In the genomic region with DNA sequence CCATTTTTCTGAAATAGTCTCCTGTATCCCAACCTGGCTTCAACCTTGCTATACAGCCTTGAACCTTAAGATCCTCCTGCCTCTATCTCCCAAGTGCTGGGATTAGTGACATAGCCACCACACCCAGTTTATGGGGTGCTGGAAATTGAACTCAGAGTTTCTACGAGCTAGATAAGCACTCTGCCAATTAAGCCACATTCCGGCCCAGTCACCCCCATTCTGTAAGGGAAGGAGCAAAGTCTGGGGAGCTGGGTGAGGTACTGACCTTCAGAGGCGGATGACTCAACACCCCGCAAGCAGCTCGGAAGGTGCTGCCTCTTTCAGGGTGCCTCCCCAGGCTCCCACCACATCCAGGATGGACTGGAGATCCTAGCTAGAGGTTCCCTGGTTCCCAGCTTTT, we compare ENCODE assay signal across 1 mouse cellular context.
TF ChIP-seq lines count a peak whose summit lies in the region.

No protein-coding gene starts in this region.

TF ChIP-seq in MEL, 35 proteins besides CTCF, POLR2A, EP300 and RAD21:
- TF ChIP-seq SIN3A (IDR thresholded peaks at IDR 0.05; ENCODE audit: low read length) (peak; percentile 29; the same call in 1 of the 2 replicates), TBP (IDR thresholded peaks at IDR 0.05; ENCODE audit: low read depth, low read length) (no peak), UBTF (IDR thresholded peaks at IDR 0.05; ENCODE audit: borderline replicate concordance, insufficient read depth, low read depth, low read length) (no peak), POLR2AphosphoS2 (IDR thresholded peaks at IDR 0.05; ENCODE audit: low read length) (no peak), BHLHE40 (IDR thresholded peaks at IDR 0.05; ENCODE audit: borderline replicate concordance, low read depth, low read length) (no peak), SMC3 (IDR thresholded peaks at IDR 0.05; ENCODE audit: low read depth, low read length) (no peak), RCOR1 (IDR thresholded peaks at IDR 0.05; ENCODE audit: low read depth, low read length) (peak; percentile 48; the same call in 1 of the 2 replicates), ZMIZ1 (IDR thresholded peaks at IDR 0.05; ENCODE audit: low read depth, low read length) (no peak), GATA1 (IDR thresholded peaks at IDR 0.05; ENCODE audit: low read depth, low read length) (peak; percentile 59), USF2 (IDR thresholded peaks at IDR 0.05; ENCODE audit: borderline replicate concordance in 1 of 2, insufficient read depth in 1 of 2, low read depth in 1 of 2, low read length in 2 of 2) (no peak), CHD2 (IDR thresholded peaks at IDR 0.05; ENCODE audit: low read length) (no peak), ELF1 (IDR thresholded peaks at IDR 0.05; ENCODE audit: low read depth, low read length) (no peak), TAL1 (IDR thresholded peaks at IDR 0.05; ENCODE audit: low read length) (no peak), HCFC1 (IDR thresholded peaks at IDR 0.05; ENCODE audit: low read depth, low read length) (no peak), NRF1 (IDR thresholded peaks at IDR 0.05; ENCODE audit: insufficient read depth, low read depth, low read length, poor library complexity, severe bottlenecking) (no peak), KAT2A (conservative IDR thresholded peaks at IDR 0.05; ENCODE audit: low read depth, low read length) (no peak), MYB (IDR thresholded peaks at IDR 0.05; ENCODE audit: low read depth, low read length) (no peak), E2F4 (IDR thresholded peaks at IDR 0.05; ENCODE audit: borderline replicate concordance, low read depth, low read length) (no peak), MAFK (IDR thresholded peaks at IDR 0.05; ENCODE audit: borderline replicate concordance, low read depth, low read length) (no peak; the same call in 1 of the 2 replicates), USF1 (IDR thresholded peaks at IDR 0.05; ENCODE audit: low read depth, low read length) (no peak), ETS1 (IDR thresholded peaks at IDR 0.05; ENCODE audit: low read depth, low read length) (peak; percentile 63), MAZ (IDR thresholded peaks at IDR 0.05; ENCODE audit: low read depth, low read length) (no peak), MYC (IDR thresholded peaks at IDR 0.05; ENCODE audit: low read depth, low read length) (no peak), GABPA (IDR thresholded peaks at IDR 0.05; ENCODE audit: low read depth, low read length) (no peak), POLR2AphosphoS5 (IDR thresholded peaks at IDR 0.05; ENCODE audit: borderline replicate concordance, low read depth, low read length) (no peak), ZKSCAN1 (IDR thresholded peaks at IDR 0.05; ENCODE audit: low read depth, low read length) (no peak), TCF12 (IDR thresholded peaks at IDR 0.05; ENCODE audit: low read depth, low read length) (peak; percentile 44; the same call in 1 of the 2 replicates), ZNF384 (IDR thresholded peaks at IDR 0.05; ENCODE audit: low read depth, low read length) (no peak), MEF2A (IDR thresholded peaks at IDR 0.05; ENCODE audit: extremely low read depth, insufficient replicate concordance, low read depth, low read length, poor library complexity, severe bottlenecking) (0 out of 2 replicates have a peak, but pooled peaks have one; percentile 21), MAX (IDR thresholded peaks at IDR 0.05; ENCODE audit: low read length) (no peak), JUND (IDR thresholded peaks at IDR 0.05; ENCODE audit: low read depth, low read length) (no peak), CHD1 (IDR thresholded peaks at IDR 0.05; ENCODE audit: low read depth, low read length) (no peak), ZC3H11A (IDR thresholded peaks at IDR 0.05; ENCODE audit: low read depth, low read length) (no peak), MXI1 (IDR thresholded peaks at IDR 0.05; ENCODE audit: low read depth, low read length) (no peak), NELFE (IDR thresholded peaks at IDR 0.05; ENCODE audit: low read depth, low read length) (no peak)
TF ChIP-seq in MEL: peak in this region for 6.
